In the genomic region with DNA sequence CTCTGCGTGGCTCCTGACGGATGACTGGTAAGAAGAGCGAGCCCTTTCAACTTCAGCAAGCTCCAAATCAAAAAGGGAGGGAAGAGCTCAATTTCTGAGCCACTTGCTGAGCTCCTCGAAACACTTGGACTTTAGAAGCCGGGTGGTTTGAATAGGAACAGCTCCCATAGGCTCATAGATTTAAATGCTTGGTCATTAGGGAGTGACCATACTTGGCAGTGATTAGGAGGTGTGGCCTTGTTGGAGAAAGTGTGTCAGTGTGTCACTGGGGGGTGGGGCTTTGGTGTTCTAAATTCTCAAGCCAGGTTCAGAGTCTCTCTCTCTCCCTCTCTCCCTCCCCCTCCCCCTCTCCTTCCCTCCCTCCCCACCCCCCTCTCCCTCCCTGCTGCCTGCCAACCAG, we compare ENCODE assay signal across 28 mouse cellular contexts.
DNase-seq lines count a peak whose midpoint lies in the region; ATAC-seq and TF ChIP-seq lines count a peak whose summit lies in the region.
"Had no signal": no experiment of that assay in that cellular context is flagged by ENCODE, and none has a peak within 500 bp of the region (broad histone marks: within the 10 kb centered on the region; RNA-seq: fewer than 3 reads in every experiment).

No protein-coding gene starts in this region.

- H3K79me2 ChIP-seq in liver, adult 2 months (ENCODE audit: control insufficient read depth, insufficient read depth, low read length) = no peaks in the 10 kb centered on the region

- H3K4me1 ChIP-seq in liver, adult 2 months (ENCODE audit: control insufficient read depth, insufficient read depth, low read length) = no peaks in the 10 kb centered on the region
- no peaks in the 10 kb centered on the region for H3K4me1 ChIP-seq in liver, postnatal 0 days (ENCODE audit: insufficient read depth)

- no peak overlapping the region for H3K4me3 ChIP-seq in liver, adult 2 months (ENCODE audit: insufficient read depth, low read depth, low read length)
- H3K4me3 ChIP-seq in liver, postnatal 0 days (ENCODE audit: low read depth, low read length) = no peak overlapping the region
- H3K4me3 ChIP-seq: embryonic facial prominence, embryonic 13.5 days; embryonic facial prominence, embryonic 15.5 days; erythroblast, embryonic 14.5 days; forebrain, embryonic 10.5 days; forebrain, embryonic 12.5 days had no signal

- ATAC-seq in liver, postnatal 0 days = no peak
- ATAC-seq: activated CD4-positive, CD25-positive, alpha-beta regulatory T cell, adult 4 months; CD4-positive, CD25-positive, alpha-beta regulatory T cell, adult 4 months; forebrain, embryonic 14.5 days; forebrain, embryonic 16.5 days; Patski had no signal

- no peaks in the 10 kb centered on the region; the same call in none of the 2 replicates for H3K9me3 ChIP-seq in liver, postnatal 0 days (ENCODE audit: low read length)
- H3K9me3 ChIP-seq: embryonic facial prominence, embryonic 13.5 days; embryonic facial prominence, embryonic 15.5 days; forebrain, embryonic 10.5 days; forebrain, embryonic 12.5 days had no signal

- no peak overlapping the region for H3K27ac ChIP-seq in liver, adult 2 months (replicated peaks; ENCODE audit: insufficient read depth, low read depth, low read length)
- H3K27ac ChIP-seq in liver, postnatal 0 days (ENCODE audit: low read depth) = no peak overlapping the region
- H3K27ac ChIP-seq: embryonic facial prominence, embryonic 13.5 days; embryonic facial prominence, embryonic 15.5 days; forebrain, embryonic 10.5 days; forebrain, embryonic 12.5 days had no signal

- H3K9ac ChIP-seq in liver, adult 2 months (ENCODE audit: low read depth, low read length) = no peak overlapping the region
- no peak overlapping the region for H3K9ac ChIP-seq in liver, postnatal 0 days (replicated peaks)
- H3K9ac ChIP-seq: embryonic facial prominence, embryonic 13.5 days; embryonic facial prominence, embryonic 15.5 days; forebrain, embryonic 12.5 days had no signal

- peak; percentile 5 for DNase-seq in liver, adult 2 months (ENCODE audit: extremely low read depth, low read depth, low spot score)
- DNase-seq in liver, postnatal 0 days = no peak
- DNase-seq in ES-CJ7 (ENCODE audit: low read depth, low spot score) (peak; percentile 38), R1 (ENCODE audit: low read depth, low spot score) (peak; percentile 84)
- DNase-seq in layer of hippocampus, postnatal 14 days (ENCODE audit: low spot score in 2 of 2) = no peak
- no peak for DNase-seq in cerebellum, adult 9-11 months
- DNase-seq: adrenal gland, adult 8-10 months; adrenal gland, postnatal 14 days; adrenal gland, postnatal 36 days; B cell, adult 2 months; cerebellum, adult 11-12 months; cerebellum, adult 2 months; cerebellum, adult 9-10 months; cerebellum, postnatal 14 days; cerebellum, postnatal 36 days; embryo, embryonic 11 days had no signal

- no peak for TF ChIP-seq CTCF in liver, adult 2 months (IDR thresholded peaks at IDR 0.05; ENCODE audit: low read depth, low read length)
- TF ChIP-seq CTCF in liver, postnatal 0 days (IDR thresholded peaks at IDR 0.05; ENCODE audit: low read depth) = no peak

- no peaks in the 10 kb centered on the region for H3K36me3 ChIP-seq in liver, adult 2 months (ENCODE audit: control insufficient read depth, insufficient read depth, low read length)
- H3K36me3 ChIP-seq in liver, postnatal 0 days (replicated peaks; ENCODE audit: insufficient read depth, low read length) = no peaks in the 10 kb centered on the region
- H3K36me3 ChIP-seq: embryonic facial prominence, embryonic 13.5 days; embryonic facial prominence, embryonic 15.5 days; forebrain, embryonic 10.5 days; forebrain, embryonic 12.5 days; G1E had no signal

- no peak for TF ChIP-seq POLR2A in liver, adult 2 months (IDR thresholded peaks at IDR 0.05; ENCODE audit: extremely low read depth, insufficient read depth, low read length)

- TF ChIP-seq EP300 in liver, postnatal 0 days (IDR thresholded peaks at IDR 0.05; ENCODE audit: low read depth) = no peak

- no peaks in the 10 kb centered on the region for H3K27me3 ChIP-seq in liver, adult 2 months (ENCODE audit: control insufficient read depth, insufficient read depth, low read length)
- H3K27me3 ChIP-seq in liver, postnatal 0 days (ENCODE audit: insufficient read depth, low read length) = no peaks in the 10 kb centered on the region
- H3K27me3 ChIP-seq: CH12.LX; embryonic facial prominence, embryonic 15.5 days; forebrain, embryonic 12.5 days; Patski had no signal

- no peak overlapping the region for H3K4me2 ChIP-seq in liver, postnatal 0 days (ENCODE audit: low read depth, low read length)
- H3K4me2 ChIP-seq: embryonic facial prominence, embryonic 13.5 days; embryonic facial prominence, embryonic 15.5 days; forebrain, embryonic 12.5 days had no signal

- WGBS in liver, adult 2 months = 91% methylated on average over 5 of the region's 5 CpGs
- WGBS in liver, postnatal 0 days (ENCODE audit: insufficient replicate concordance) = 85% methylated on average over 5 of the region's 5 CpGs

Comparison
In these comparisons a context has a peak if more than half of its experiments do, and no peak if none do; other contexts are left out.
1. DNase-seq: peak in liver, adult 2 months (single experiment), ES-CJ7 (single experiment) and R1 (single experiment); none in liver, postnatal 0 days (single experiment), layer of hippocampus, postnatal 14 days (0 of 2) and cerebellum, adult 9-11 months (single experiment).